Mouse (Mus musculus) layer of hippocampus, adult 9-10 months (tissue): ENCODE data around the gene Scube3.

ENCODE experiments used
- DNase-seq: peaks from one replicate; pipeline ENCODE4 v3.0.0; 2022; ENCODE audit warnings: low spot score

Gene Scube3

DNA sequence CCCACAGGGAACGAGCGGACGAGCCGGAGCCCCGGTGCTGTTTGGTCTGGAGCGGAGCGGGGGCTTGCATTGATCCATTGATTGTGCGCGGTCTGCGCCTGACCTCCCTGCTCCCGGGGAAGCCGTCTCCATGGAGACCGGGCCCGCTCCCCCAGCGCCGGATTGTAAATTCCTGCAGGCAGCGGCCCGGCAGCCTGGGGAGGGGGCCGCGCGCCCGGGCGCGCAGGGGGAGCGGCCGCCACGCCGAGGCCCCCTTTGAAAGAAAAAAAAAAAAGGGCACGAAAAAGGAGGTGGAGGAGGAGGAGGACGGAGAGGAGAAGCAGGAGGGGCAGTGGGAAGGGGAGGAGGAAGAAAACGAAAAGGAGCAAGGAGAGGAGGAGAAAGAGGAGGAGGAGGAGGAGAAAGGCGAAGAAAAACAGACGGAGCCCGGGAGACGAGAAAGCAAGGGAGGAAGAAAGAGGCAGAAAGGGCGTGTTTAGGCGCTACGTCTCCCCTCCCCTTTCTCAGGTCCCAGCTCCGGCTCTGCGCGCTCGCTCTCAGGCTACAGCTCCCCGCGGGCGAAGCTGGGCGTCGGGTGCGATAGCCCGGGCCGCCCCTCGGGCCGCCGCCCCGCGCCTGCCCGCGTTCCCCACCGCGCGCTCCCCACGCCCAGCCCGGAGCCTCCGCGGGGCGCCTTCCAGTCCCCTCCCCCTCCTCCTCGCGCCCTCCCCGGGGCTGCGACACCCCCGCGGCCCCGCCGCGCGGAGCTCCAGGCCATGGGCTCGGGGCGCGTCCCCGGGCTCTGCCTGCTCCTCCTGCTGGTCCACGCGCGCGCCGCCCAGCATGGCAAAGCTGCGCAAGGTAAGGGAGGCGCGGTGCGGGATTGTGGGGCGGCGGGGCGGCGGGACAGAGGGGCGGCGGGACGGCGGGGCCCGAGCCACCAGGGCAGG is at the start of gene Scube3:
Scube3 (plus strand) TSS at position 371 of the 929 bp plus-strand sequence.
- no peak for DNase-seq

DNA sequence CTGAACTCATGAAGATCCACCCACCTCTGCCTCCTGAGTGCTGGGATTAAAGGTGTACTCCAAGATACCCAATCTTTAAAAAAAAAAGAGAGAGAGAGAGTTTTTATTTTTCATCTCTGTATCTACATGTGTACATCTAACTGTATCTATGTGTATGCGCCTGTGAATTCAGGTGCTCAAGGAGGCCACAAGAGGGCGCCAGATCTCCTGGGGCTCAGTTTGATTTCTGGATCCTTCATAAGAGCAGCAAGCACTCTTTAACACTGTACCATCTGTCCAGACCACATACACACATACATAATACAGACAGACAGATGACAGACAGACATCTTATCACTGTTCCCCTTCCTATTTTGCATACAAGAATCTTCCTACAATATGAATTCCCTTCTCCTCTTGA is 49.6 kb upstream of the Scube3 start:
- no peak for DNase-seq

- no peak for DNase-seq
These were observed 48.1 kb upstream of the Scube3 start for GRCm38 (mm10) chr17:28093837-28094236.

DNA sequence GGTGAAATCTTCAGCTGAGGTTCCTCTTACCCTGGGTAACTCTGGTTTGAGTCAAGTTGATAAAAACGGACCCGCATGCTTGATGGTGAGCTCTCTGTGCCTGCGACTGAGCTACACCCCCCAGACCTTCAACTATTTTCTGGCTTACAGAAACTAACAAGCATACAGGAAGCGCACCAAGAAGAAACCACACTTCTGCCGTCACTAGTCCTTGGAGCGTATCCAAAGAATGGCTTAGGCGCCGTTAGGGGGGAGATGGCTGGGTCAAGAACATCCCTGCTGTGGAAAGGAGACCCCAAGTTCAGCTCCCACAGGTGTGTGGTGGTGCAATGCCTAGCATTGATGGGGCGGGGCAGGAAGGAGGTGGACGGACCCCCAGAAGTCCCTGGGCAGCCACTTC is 45.5 kb upstream of the Scube3 start:
- DNase-seq, result no peak

- no peak for DNase-seq
These were observed 44.6 kb upstream of the Scube3 start for GRCm38 (mm10) chr17:28097308-28097707.

- no peak for DNase-seq
These were observed 42.9 kb upstream of the Scube3 start for GRCm38 (mm10) chr17:28099086-28099485.

DNA sequence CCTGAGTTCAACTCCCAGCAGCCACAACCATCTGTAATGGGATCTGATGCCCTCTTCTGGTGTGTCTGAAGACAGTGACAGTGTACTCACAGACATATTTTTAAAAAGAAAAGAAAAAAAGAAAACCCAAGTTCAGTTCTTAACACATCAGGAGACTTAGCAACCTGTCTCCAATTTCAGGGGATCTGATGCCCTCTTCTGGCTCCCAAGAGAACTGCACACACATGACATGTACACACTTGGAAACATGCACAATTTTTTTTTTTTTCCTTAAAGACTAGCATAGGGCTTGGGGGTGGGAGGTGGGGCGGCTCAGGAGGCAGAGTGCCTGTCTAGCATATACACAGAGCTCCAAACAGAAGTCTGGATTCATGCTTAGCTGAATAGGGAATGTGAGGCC is 41.3 kb upstream of the Scube3 start:
- DNase-seq, result no peak

- no peak for DNase-seq
These were observed 40.6 kb upstream of the Scube3 start for GRCm38 (mm10) chr17:28101284-28101887.

DNA sequence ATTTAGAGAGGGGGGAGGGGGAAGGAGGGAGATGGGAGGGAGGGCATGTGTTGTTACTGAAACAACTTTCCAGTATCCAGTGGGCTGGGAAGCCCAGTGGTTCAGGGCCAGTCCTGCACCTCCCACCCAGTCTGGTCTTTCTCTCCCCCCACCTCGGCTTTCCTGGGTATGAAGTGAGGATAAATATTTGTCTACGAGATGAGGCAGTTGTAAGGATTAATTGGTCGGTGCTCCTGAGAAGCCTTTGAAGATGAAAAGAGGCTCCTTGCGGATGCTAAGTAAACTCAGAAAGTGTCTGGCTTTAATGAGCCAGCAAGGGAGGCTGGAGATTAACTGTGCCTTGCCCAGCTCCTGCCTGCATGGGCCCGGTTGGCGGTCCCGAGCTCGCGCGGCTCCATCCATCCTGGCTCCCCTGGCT is 40.0 kb upstream of the Scube3 start:
- DNase-seq, result no peak

DNA sequence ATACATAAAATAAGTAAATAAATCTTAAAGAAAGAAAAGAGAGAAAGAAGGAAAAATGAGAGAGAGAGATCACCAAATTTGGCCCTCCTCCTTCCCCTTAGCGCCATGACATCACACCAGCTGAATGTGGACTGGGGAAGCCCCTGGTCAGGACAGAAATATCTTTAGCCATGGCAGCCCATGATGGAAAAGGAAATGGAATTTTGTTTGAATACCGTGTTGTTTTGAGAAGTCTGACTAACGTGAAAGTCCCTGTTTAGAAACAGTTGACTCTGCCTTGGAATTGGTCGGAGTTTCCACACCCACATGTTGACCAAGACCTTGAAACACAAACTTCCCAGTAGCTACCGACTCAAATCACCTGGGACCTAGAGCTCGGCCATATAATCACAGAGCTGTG is 37.5 kb upstream of the Scube3 start:
- no peak for DNase-seq

GRCm38 (mm10) chr17:28106352-28106751 is 35.6 kb upstream of the Scube3 start:
- no peak for DNase-seq

DNA sequence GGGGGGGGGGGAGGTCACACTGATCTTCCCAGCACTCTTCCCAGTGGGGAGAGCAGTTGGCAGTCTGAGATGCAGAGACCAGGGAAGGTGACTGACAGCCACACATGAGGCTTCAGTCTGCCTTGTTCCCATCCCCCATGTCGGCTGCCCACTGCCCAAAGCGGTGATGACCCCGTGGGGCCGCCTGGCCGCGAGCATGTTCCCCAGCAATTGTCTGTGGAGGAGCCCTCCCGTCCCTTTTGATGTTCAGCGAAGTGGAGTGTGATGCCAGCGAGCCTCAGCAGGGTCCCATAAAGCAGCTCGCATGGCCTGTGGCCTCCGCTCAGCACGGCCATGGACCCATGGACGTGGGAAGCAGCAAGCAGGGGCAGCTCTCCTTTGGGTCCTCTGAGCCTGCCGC is 34.7 kb upstream of the Scube3 start:
- DNase-seq, result no peak

DNA sequence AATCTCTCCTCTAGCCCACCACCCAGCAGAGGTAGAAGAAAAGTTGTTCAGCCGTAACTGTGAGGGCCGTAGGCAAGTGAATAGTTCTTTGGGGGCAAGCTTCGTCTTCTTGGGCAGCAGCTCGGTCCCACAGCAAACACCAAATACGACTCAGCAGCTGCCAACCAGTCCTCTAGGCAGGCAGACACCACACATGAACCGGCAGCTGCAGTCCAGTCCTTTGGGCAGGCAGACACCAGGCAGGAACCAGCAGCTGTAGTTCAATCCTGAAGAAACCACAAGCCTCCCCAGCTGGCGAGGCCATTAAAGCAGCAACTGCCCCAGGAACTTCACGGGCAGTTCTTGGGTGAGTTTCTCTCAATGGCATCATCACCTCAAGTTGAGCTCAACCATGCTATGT is 29.7 kb upstream of the Scube3 start:
- DNase-seq, result no peak

DNA sequence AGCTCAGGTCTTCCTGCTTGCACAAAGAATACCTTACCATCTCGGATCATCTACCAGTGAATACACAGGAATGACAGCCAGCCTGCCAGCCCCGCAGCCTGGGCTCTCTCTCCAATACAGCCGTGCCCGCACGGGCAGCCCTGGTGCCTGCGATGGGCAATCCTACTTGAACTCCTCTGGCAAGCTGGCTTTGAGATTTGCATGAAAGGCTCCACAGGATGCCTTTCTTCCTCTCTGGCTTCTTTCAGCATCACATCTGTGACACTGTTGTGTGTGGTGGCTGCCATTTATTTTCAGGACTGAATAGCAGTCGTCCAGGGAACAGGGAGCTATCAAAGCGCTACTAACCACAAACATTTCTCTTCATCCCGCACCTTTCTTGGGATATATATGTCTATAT is 25.6 kb upstream of the Scube3 start:
- DNase-seq, result no peak

GRCm38 (mm10) chr17:28117451-28118209 is 24.3 kb upstream of the Scube3 start:
- DNase-seq, result no peak

DNA sequence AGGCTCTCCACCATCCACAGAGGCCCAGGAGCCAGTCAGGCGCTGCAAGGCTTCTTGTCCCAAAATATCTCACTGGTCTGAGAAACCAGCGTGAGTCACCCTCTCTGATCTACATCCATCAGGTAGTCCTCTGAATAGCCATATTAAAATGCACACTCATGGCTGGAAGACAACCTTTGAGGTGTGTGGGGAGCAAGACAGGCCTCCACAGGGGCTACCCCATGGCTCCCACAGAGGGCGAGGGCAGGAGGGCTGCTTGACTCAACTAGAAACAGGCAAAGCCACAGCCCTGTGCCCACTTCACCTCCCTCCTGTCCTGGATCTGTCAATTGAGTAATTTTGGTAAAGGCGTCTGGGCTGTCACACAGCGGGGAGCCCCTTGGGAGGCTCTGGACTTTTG is 21.5 kb upstream of the Scube3 start:
- no peak for DNase-seq

DNA sequence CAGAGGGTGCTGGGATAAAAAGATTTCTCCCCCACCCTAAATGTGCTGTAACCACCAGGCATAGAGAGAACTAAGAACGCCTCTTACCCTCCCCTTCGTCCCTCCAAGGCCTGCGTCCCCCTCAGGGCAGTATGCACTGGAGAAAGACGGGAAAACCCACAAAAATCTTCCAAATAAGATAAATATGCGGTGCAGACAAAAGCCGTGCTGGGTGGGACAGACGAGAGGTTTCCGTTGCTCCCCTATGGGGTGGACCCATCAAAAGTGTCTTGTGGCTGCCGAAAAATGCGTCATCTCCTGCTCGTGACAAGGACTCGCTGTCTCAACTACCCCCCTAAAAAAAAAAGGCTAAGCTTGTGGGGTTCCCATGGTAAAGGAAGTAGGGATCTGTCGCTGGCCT is 19.0 kb upstream of the Scube3 start:
- no peak for DNase-seq

GRCm38 (mm10) chr17:28123627-28124026 is 18.3 kb upstream of the Scube3 start:
- DNase-seq, result no peak

DNA sequence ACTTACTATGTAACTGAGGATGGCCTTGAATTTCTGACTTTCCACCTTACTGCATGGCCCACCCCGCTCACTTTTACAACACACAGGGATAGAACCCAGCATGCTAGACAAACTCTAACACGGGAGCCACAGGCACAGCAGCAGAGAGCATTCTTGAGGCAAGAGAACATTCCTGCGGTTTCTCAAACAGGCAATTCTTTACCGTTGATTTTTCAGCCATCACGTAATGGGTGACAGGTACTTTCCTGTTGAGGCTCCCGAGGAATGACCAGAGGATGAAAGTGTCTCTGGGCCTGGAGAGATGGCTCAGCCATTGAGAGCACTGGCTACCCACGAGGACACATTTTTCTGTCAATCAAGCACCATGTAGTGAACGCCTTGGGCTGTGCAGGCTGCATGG is 17.6 kb upstream of the Scube3 start:
- DNase-seq, result no peak

GRCm38 (mm10) chr17:28129796-28130195 is 12.1 kb upstream of the Scube3 start:
- DNase-seq, result no peak

- no peak for DNase-seq
These were observed 11.4 kb upstream of the Scube3 start for GRCm38 (mm10) chr17:28130391-28131125.

GRCm38 (mm10) chr17:28131156-28131555 is 10.8 kb upstream of the Scube3 start:
- DNase-seq, result no peak
